Mouse (Mus musculus): ENCODE data around the gene Olfr788. TPM values are rescaled to one million over a fixed set of nuclear protein-coding genes. Genes with fewer than 3 reads are reported as not detected.

Gene Olfr788
- polyA plus RNA-seq, 1 experiment: not detected

DNA sequence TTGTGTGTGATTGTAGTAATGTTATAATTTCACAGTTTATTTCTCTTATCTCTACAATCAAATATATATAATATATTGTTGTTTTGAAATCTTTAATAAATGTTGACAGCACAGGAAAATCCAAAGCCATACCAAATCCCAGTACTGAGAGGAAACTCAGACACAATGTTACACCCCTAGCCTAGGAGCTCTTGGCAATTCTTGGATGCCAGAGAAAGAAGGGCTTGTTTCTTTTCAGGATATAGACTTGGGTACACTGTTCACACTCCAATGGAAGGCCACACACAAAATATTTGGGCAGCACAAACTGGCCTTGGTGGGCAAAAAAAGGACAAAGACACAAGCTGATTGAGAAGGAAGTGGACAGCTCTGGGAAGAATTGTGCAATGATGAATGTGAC, 2.9 kb downstream of the Olfr788 start:
- Histone ChIP-seq H3ac (ENCODE audit: control insufficient read depth, insufficient read length) (no peak overlapping the region), H3K27me3 (ENCODE audit: control insufficient read depth, insufficient read depth, insufficient read length) (no peaks in the 10 kb centered on the region), H3K4me3 (no peak overlapping the region), H3K79me2 (ENCODE audit: control insufficient read depth, insufficient read depth) (no peaks in the 10 kb centered on the region), H3K36me3 (ENCODE audit: control insufficient read depth, insufficient read depth) (no peaks in the 10 kb centered on the region), H3K4me2 (ENCODE audit: low read depth) (no peak overlapping the region)
- TF ChIP-seq TCF3 (IDR thresholded peaks at IDR 0.05; ENCODE audit: insufficient read length, low read depth) (no peak), POLR2AphosphoS2 (IDR thresholded peaks at IDR 0.05; ENCODE audit: insufficient read length, low read depth) (no peak), POLR2A (IDR thresholded peaks at IDR 0.05; ENCODE audit: insufficient read length, low read depth) (no peak), CEBPB (IDR thresholded peaks at IDR 0.05; ENCODE audit: insufficient read depth, poor library complexity, severe bottlenecking) (no peak)

GRCm38 (mm10) chr10:129484452-129484851, 13.7 kb downstream of the Olfr788 start, which contains the start of gene Olfr789:
Gene Olfr789, plus strand, starts transcription at chr10:129484752.
- no peak for TF ChIP-seq MAX (IDR thresholded peaks at IDR 0.05; ENCODE audit: low read depth)
- H3K27me3 ChIP-seq (ENCODE audit: control insufficient read depth, insufficient read depth, insufficient read length): no peaks in the 10 kb centered on the region
- H3K36me3 ChIP-seq (ENCODE audit: control insufficient read depth, insufficient read depth): no peaks in the 10 kb centered on the region
- no peak within 1 kb of the TSS for H3K4me3 ChIP-seq
- no peak within 1 kb of the TSS for H3ac ChIP-seq (ENCODE audit: control insufficient read depth, insufficient read length)
- no peaks in the 10 kb centered on the region for H3K79me2 ChIP-seq (ENCODE audit: control insufficient read depth, insufficient read depth)
- no peak within 1 kb of the TSS for H3K4me2 ChIP-seq (ENCODE audit: low read depth)

GRCm38 (mm10) chr10:129490101-129490500, 19.3 kb downstream of the Olfr788 start:
- H3K27me3 ChIP-seq (ENCODE audit: control insufficient read depth, insufficient read depth, insufficient read length): no peaks in the 10 kb centered on the region
- H3K79me2 ChIP-seq (ENCODE audit: control insufficient read depth, insufficient read depth): no peaks in the 10 kb centered on the region
- H3K36me3 ChIP-seq (ENCODE audit: control insufficient read depth, insufficient read depth): no peaks in the 10 kb centered on the region
- no peak overlapping the region for H3K4me2 ChIP-seq (ENCODE audit: low read depth)
- H3ac ChIP-seq (ENCODE audit: control insufficient read depth, insufficient read length): no peak overlapping the region
- TF ChIP-seq USF1 (IDR thresholded peaks at IDR 0.05; ENCODE audit: low read depth) (no peak), MAX (IDR thresholded peaks at IDR 0.05; ENCODE audit: low read depth) (no peak), POLR2AphosphoS2 (IDR thresholded peaks at IDR 0.05; ENCODE audit: insufficient read length, low read depth) (no peak), TCF12 (IDR thresholded peaks at IDR 0.05; ENCODE audit: insufficient read depth, poor library complexity, severe bottlenecking) (no peak), MYOG (IDR thresholded peaks at IDR 0.05; ENCODE audit: control insufficient read depth in 1 of 3, insufficient read depth in 1 of 3, insufficient read length in 2 of 3, low read depth in 2 of 3) (no peak), E2F4 (IDR thresholded peaks at IDR 0.05; ENCODE audit: insufficient read depth) (no peak), MYOD1 (IDR thresholded peaks at IDR 0.05; ENCODE audit: control insufficient read depth in 1 of 3, insufficient read length in 2 of 3, low read depth in 2 of 3) (no peak), CEBPB (IDR thresholded peaks at IDR 0.05; ENCODE audit: insufficient read depth, poor library complexity, severe bottlenecking) (no peak), TCF3 (IDR thresholded peaks at IDR 0.05; ENCODE audit: insufficient read length, low read depth) (no peak), POLR2A (IDR thresholded peaks at IDR 0.05; ENCODE audit: insufficient read length, low read depth) (no peak), SRF (IDR thresholded peaks at IDR 0.05; ENCODE audit: control insufficient read depth, insufficient read length, low read depth) (no peak), REST (IDR thresholded peaks at IDR 0.05; ENCODE audit: insufficient read depth, insufficient read length) (no peak)
- H3K4me3 ChIP-seq: no peak overlapping the region

GRCm38 (mm10) chr10:129498192-129498591, 27.4 kb downstream of the Olfr788 start, which contains the start of gene Olfr790:
Gene Olfr790, plus strand, starts transcription at chr10:129498492.
- TF ChIP-seq MYOG (IDR thresholded peaks at IDR 0.05; ENCODE audit: control insufficient read depth in 1 of 3, insufficient read depth in 1 of 3, insufficient read length in 2 of 3, low read depth in 2 of 3) (no peak), POLR2A (IDR thresholded peaks at IDR 0.05; ENCODE audit: insufficient read length, low read depth) (no peak), E2F4 (IDR thresholded peaks at IDR 0.05; ENCODE audit: insufficient read depth) (no peak), MYOD1 (IDR thresholded peaks at IDR 0.05; ENCODE audit: control insufficient read depth in 1 of 3, insufficient read length in 2 of 3, low read depth in 2 of 3) (no peak), REST (IDR thresholded peaks at IDR 0.05; ENCODE audit: insufficient read depth, insufficient read length) (no peak), CEBPB (IDR thresholded peaks at IDR 0.05; ENCODE audit: insufficient read depth, poor library complexity, severe bottlenecking) (no peak), POLR2AphosphoS2 (IDR thresholded peaks at IDR 0.05; ENCODE audit: insufficient read length, low read depth) (no peak), SRF (IDR thresholded peaks at IDR 0.05; ENCODE audit: control insufficient read depth, insufficient read length, low read depth) (no peak)
- no peaks in the 10 kb centered on the region for H3K27me3 ChIP-seq (ENCODE audit: control insufficient read depth, insufficient read depth, insufficient read length)
- H3ac ChIP-seq (ENCODE audit: control insufficient read depth, insufficient read length): no peak within 1 kb of the TSS
- no peak within 1 kb of the TSS for H3K4me3 ChIP-seq
- no peaks in the 10 kb centered on the region for H3K79me2 ChIP-seq (ENCODE audit: control insufficient read depth, insufficient read depth)
- H3K4me2 ChIP-seq (ENCODE audit: low read depth): no peak within 1 kb of the TSS
- no peaks in the 10 kb centered on the region for H3K36me3 ChIP-seq (ENCODE audit: control insufficient read depth, insufficient read depth)

DNA sequence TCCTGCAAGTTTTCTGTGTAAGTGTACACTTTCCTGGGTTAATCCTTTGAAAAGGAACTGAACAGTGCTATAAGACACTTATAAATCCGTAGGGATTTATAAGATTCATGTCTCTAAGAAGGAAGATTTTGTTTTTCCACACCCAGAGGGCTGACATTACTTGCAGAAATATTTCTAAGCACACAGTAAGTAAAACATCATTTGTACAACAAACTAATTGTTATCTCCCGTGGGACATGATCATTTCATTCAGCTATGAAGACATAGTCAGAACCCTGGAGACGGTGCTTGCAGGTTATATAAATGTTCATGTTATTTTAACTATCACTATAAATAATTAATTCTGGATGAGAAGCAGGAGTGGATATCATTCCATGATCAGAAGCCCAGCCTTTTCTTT, 50.7 kb downstream of the Olfr788 start, which contains the start of gene Olfr791:
TSS of gene Olfr791 (plus strand) at position 301 of the 400 bp plus-strand sequence.
- H3K27me3 ChIP-seq (ENCODE audit: control insufficient read depth, insufficient read depth, insufficient read length): no peaks in the 10 kb centered on the region
- TF ChIP-seq TCF3 (IDR thresholded peaks at IDR 0.05; ENCODE audit: insufficient read length, low read depth): no peak
- TF ChIP-seq SRF (IDR thresholded peaks at IDR 0.05; ENCODE audit: control insufficient read depth, insufficient read length, low read depth): no peak
- no peak for TF ChIP-seq TCF12 (IDR thresholded peaks at IDR 0.05; ENCODE audit: insufficient read depth, poor library complexity, severe bottlenecking)
- no peak for TF ChIP-seq MAX (IDR thresholded peaks at IDR 0.05; ENCODE audit: low read depth)
- TF ChIP-seq MYOD1 (IDR thresholded peaks at IDR 0.05; ENCODE audit: control insufficient read depth in 1 of 3, insufficient read length in 2 of 3, low read depth in 2 of 3): no peak
- TF ChIP-seq MYOG (IDR thresholded peaks at IDR 0.05; ENCODE audit: control insufficient read depth in 1 of 3, insufficient read depth in 1 of 3, insufficient read length in 2 of 3, low read depth in 2 of 3): no peak
- TF ChIP-seq POLR2AphosphoS2 (IDR thresholded peaks at IDR 0.05; ENCODE audit: insufficient read length, low read depth): no peak
- TF ChIP-seq REST (IDR thresholded peaks at IDR 0.05; ENCODE audit: insufficient read depth, insufficient read length): no peak
- TF ChIP-seq POLR2A (IDR thresholded peaks at IDR 0.05; ENCODE audit: insufficient read length, low read depth): no peak
- TF ChIP-seq USF1 (IDR thresholded peaks at IDR 0.05; ENCODE audit: low read depth): no peak
- no peak for TF ChIP-seq E2F4 (IDR thresholded peaks at IDR 0.05; ENCODE audit: insufficient read depth)
- TF ChIP-seq CEBPB (IDR thresholded peaks at IDR 0.05; ENCODE audit: insufficient read depth, poor library complexity, severe bottlenecking): no peak
- H3ac ChIP-seq (ENCODE audit: control insufficient read depth, insufficient read length): no peak within 1 kb of the TSS
- no peak within 1 kb of the TSS for H3K4me2 ChIP-seq (ENCODE audit: low read depth)
- no peaks in the 10 kb centered on the region for H3K36me3 ChIP-seq (ENCODE audit: control insufficient read depth, insufficient read depth)
- H3K79me2 ChIP-seq (ENCODE audit: control insufficient read depth, insufficient read depth): no peaks in the 10 kb centered on the region
- H3K4me3 ChIP-seq: no peak within 1 kb of the TSS

Other genes with a start within 250 kb of the Olfr788 start
- not detected for gene Olfr774, start 234.8 kb upstream of the Olfr788 start, polyA plus RNA-seq (2012; fragmentation: generic; extraction: Trizol)
- not detected for gene Olfr775, start 222.6 kb upstream of the Olfr788 start, polyA plus RNA-seq (2012; fragmentation: generic; extraction: Trizol)
- not detected for gene Olfr776, start 211.9 kb upstream of the Olfr788 start, polyA plus RNA-seq (2012; fragmentation: generic; extraction: Trizol)
- not detected for gene Olfr777, start 199.5 kb upstream of the Olfr788 start, polyA plus RNA-seq (2012; fragmentation: generic; extraction: Trizol)
- not detected for gene Olfr780, start 152.9 kb upstream of the Olfr788 start, polyA plus RNA-seq (2012; fragmentation: generic; extraction: Trizol)
- gene Olfr781, start 142.1 kb upstream of the Olfr788 start, polyA plus RNA-seq (2012; fragmentation: generic; extraction: Trizol): not detected
- not detected for gene Olfr782, start 122.1 kb upstream of the Olfr788 start, polyA plus RNA-seq (2012; fragmentation: generic; extraction: Trizol)
- gene Olfr784, start 86.9 kb upstream of the Olfr788 start, polyA plus RNA-seq (2012; fragmentation: generic; extraction: Trizol): 0.02 TPM
- gene Olfr785, start 65.6 kb upstream of the Olfr788 start, polyA plus RNA-seq (2012; fragmentation: generic; extraction: Trizol): not detected
- not detected for gene Olfr786, start 43.7 kb upstream of the Olfr788 start, polyA plus RNA-seq (2012; fragmentation: generic; extraction: Trizol)
- not detected for gene Olfr787, start 9.1 kb upstream of the Olfr788 start, polyA plus RNA-seq (2012; fragmentation: generic; extraction: Trizol)
- not detected for gene Olfr789, start 13.8 kb downstream of the Olfr788 start, polyA plus RNA-seq (2012; fragmentation: generic; extraction: Trizol)
- gene Olfr790, start 27.5 kb downstream of the Olfr788 start, polyA plus RNA-seq (2012; fragmentation: generic; extraction: Trizol): not detected
- gene Olfr791, start 50.8 kb downstream of the Olfr788 start, polyA plus RNA-seq (2012; fragmentation: generic; extraction: Trizol): not detected
- not detected for gene Olfr792, start 68.2 kb downstream of the Olfr788 start, polyA plus RNA-seq (2012; fragmentation: generic; extraction: Trizol)
- gene Olfr794, start 96.7 kb downstream of the Olfr788 start, polyA plus RNA-seq (2012; fragmentation: generic; extraction: Trizol): not detected
- not detected for gene Olfr796, start 141.6 kb downstream of the Olfr788 start, polyA plus RNA-seq (2012; fragmentation: generic; extraction: Trizol)
- not detected for gene Olfr798, start 156.9 kb downstream of the Olfr788 start, polyA plus RNA-seq (2012; fragmentation: generic; extraction: Trizol)
- not detected for gene Olfr799, start 166.5 kb downstream of the Olfr788 start, polyA plus RNA-seq (2012; fragmentation: generic; extraction: Trizol)
- not detected for gene Olfr800, start 186.7 kb downstream of the Olfr788 start, polyA plus RNA-seq (2012; fragmentation: generic; extraction: Trizol)
- gene Olfr801, start 202.9 kb downstream of the Olfr788 start, polyA plus RNA-seq (2012; fragmentation: generic; extraction: Trizol): not detected
- gene Olfr802, start 217.2 kb downstream of the Olfr788 start, polyA plus RNA-seq (2012; fragmentation: generic; extraction: Trizol): not detected
- gene Olfr803, start 223.3 kb downstream of the Olfr788 start, polyA plus RNA-seq (2012; fragmentation: generic; extraction: Trizol): not detected
- gene Olfr804, start 232.2 kb downstream of the Olfr788 start, polyA plus RNA-seq (2012; fragmentation: generic; extraction: Trizol): not detected